Mouse (Mus musculus): ENCODE measurements at regions not wholly inside any gene's neighbourhood (a gene's known extent, or its start where the extent isn't known, plus 50 kb on each side); places are given as distances from the start of the nearest gene placed in this dataset.

GRCm38 (mm10) chrX:169450159-169450558, 130.0 kb upstream of the Hccs start:
- WGBS: 62% methylated on average over 3 of the region's 3 CpGs

DNA sequence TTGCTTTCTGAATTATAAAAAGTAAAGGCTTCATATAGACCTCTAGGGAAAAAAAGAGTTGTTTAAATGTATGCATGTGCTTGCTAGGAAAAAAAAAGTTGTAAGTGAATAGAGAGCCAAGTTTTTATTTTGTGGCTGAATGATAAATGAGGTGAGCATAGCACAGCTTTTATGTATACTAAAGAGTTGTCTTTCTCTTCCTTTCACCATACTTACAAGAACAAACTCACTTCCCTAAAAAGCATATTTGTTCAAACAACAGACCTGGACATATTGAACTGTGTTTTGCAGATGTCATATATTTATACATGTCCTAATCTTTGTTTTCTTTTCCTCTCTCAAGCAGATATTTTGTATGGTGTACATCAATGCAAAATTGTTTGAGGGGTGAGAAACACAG, 119.4 kb upstream of the Hccs start:
- ATAC-seq: no peak
- TF ChIP-seq CTCF (IDR thresholded peaks at IDR 0.05) (no peak), EP300 (IDR thresholded peaks at IDR 0.05) (no peak)
- no peak overlapping the region for H3K9ac ChIP-seq (replicated peaks; ENCODE audit: low read depth)
- DNase-seq (ENCODE audit: low spot score): no peak
- H3K27ac ChIP-seq (ENCODE audit: low read length): no peak overlapping the region
- no peak overlapping the region for H3K4me2 ChIP-seq (replicated peaks; ENCODE audit: low read depth, low read length)
- no peaks in the 10 kb centered on the region for H3K27me3 ChIP-seq (replicated peaks; ENCODE audit: insufficient read depth, low read length)
- no peaks in the 10 kb centered on the region for H3K4me1 ChIP-seq (ENCODE audit: insufficient read depth, low read depth, low read length)
- H3K4me3 ChIP-seq (ENCODE audit: low read depth, low read length): no peak overlapping the region
- H3K9me3 ChIP-seq (ENCODE audit: low read length): no peaks in the 10 kb centered on the region
- H3K36me3 ChIP-seq (ENCODE audit: insufficient read depth, low read length): no peaks in the 10 kb centered on the region

More at GRCm38 (mm10) chrX:169450159-169450558, 130.0 kb upstream of the Hccs start:
- H3K4me3 ChIP-seq (ENCODE audit: low read depth, low read length): no peak overlapping the region
- TF ChIP-seq CTCF (IDR thresholded peaks at IDR 0.05) (no peak), EP300 (IDR thresholded peaks at IDR 0.05) (no peak)
- H3K9me3 ChIP-seq (ENCODE audit: low read length): no peaks in the 10 kb centered on the region
- no peak overlapping the region for H3K27ac ChIP-seq (ENCODE audit: low read length)
- H3K27me3 ChIP-seq (replicated peaks; ENCODE audit: insufficient read depth, low read length): no peaks in the 10 kb centered on the region
- DNase-seq (ENCODE audit: low spot score) (no peak), ATAC-seq (no peak)
- no peaks in the 10 kb centered on the region for H3K4me1 ChIP-seq (ENCODE audit: insufficient read depth, low read depth, low read length)
- H3K4me2 ChIP-seq (replicated peaks; ENCODE audit: low read depth, low read length): no peak overlapping the region
- no peaks in the 10 kb centered on the region for H3K36me3 ChIP-seq (ENCODE audit: insufficient read depth, low read length)
- H3K9ac ChIP-seq (replicated peaks; ENCODE audit: low read depth): no peak overlapping the region

DNA sequence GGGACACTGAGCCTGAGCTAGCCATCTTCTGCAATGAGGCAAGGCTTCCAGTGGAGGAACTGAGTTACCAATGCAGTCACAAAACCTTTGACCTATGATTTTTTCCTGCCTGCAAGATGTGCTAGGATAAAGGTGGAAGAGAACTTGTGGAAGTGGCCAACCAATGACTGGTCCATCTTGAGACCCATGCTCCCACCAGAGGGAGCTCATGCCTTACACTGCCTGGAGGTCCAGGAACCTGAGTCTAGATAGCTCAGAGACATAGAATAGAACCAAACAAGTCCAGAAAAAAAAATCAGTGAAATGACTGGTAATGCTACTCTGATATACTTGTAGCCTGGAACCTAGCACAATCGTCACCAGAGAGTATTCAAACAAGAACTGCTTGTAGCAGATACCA, 118.5 kb upstream of the Hccs start:
- TF ChIP-seq CTCF (IDR thresholded peaks at IDR 0.05) (peak; percentile 48), EP300 (IDR thresholded peaks at IDR 0.05) (no peak)
- Histone ChIP-seq H3K4me2 (replicated peaks; ENCODE audit: low read depth, low read length) (no peak overlapping the region), H3K9me3 (ENCODE audit: low read length) (no peaks in the 10 kb centered on the region), H3K27ac (ENCODE audit: low read length) (no peak overlapping the region), H3K36me3 (ENCODE audit: insufficient read depth, low read length) (no peaks in the 10 kb centered on the region), H3K9ac (replicated peaks; ENCODE audit: low read depth) (no peak overlapping the region), H3K4me1 (ENCODE audit: insufficient read depth, low read depth, low read length) (no peaks in the 10 kb centered on the region), H3K4me3 (ENCODE audit: low read depth, low read length) (no peak overlapping the region), H3K27me3 (replicated peaks; ENCODE audit: insufficient read depth, low read length) (no peaks in the 10 kb centered on the region)
- no peak for ATAC-seq
- DNase-seq (ENCODE audit: low spot score): peak; percentile 9
- 62% methylated on average over 1 of the region's 1 CpGs for WGBS

GRCm38 (mm10) chrX:169433903-169434302, 113.7 kb upstream of the Hccs start:
- Histone ChIP-seq H3K27me3 (replicated peaks; ENCODE audit: insufficient read depth, low read length) (no peaks in the 10 kb centered on the region), H3K27ac (ENCODE audit: low read length) (no peak overlapping the region), H3K4me1 (ENCODE audit: insufficient read depth, low read depth, low read length) (no peaks in the 10 kb centered on the region), H3K4me3 (ENCODE audit: low read depth, low read length) (no peak overlapping the region), H3K9me3 (ENCODE audit: low read length) (no peaks in the 10 kb centered on the region), H3K4me2 (replicated peaks; ENCODE audit: low read depth, low read length) (no peak overlapping the region), H3K9ac (replicated peaks; ENCODE audit: low read depth) (no peak overlapping the region), H3K36me3 (ENCODE audit: insufficient read depth, low read length) (no peaks in the 10 kb centered on the region)
- TF ChIP-seq CTCF (IDR thresholded peaks at IDR 0.05) (no peak), EP300 (IDR thresholded peaks at IDR 0.05) (peak; percentile 30; the same call in 1 of the 2 replicates)
- DNase-seq (ENCODE audit: low spot score): peak; percentile 64
- no peak; the same call in 1 of the 2 replicates for ATAC-seq
- 76% methylated on average over 1 of the region's 1 CpGs for WGBS

DNA sequence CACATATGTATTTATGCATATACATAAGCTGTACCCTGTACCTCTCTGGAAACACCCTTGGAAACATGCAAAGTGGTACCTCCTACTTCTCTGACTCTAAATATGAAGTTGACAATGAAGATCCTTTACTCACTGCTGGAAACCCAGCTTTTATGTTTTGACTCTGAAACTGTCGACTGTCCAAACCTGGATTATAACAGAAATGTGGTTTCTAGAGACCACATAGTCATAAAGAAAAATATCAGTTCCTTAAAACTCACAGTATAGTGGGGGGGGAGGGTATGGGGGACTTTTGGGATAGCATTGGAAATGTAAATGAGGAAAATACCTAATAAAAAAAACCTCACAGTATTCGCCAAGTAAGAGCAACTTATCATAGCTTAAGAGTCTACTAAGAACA, 76.7 kb upstream of the Hccs start:
- no peak for DNase-seq (ENCODE audit: low spot score)
- H3K27ac ChIP-seq (ENCODE audit: low read length): no peak overlapping the region
- no peak overlapping the region for H3K9ac ChIP-seq (replicated peaks; ENCODE audit: low read depth)
- H3K4me3 ChIP-seq (ENCODE audit: low read depth, low read length): no peak overlapping the region
- ATAC-seq: no peak
- H3K36me3 ChIP-seq (ENCODE audit: insufficient read depth, low read length): no peaks in the 10 kb centered on the region
- TF ChIP-seq EP300 (IDR thresholded peaks at IDR 0.05) (no peak), CTCF (IDR thresholded peaks at IDR 0.05) (no peak)
- 62% methylated on average over 2 of the region's 2 CpGs for WGBS
- no peaks in the 10 kb centered on the region for H3K9me3 ChIP-seq (ENCODE audit: low read length)
- no peaks in the 10 kb centered on the region for H3K27me3 ChIP-seq (replicated peaks; ENCODE audit: insufficient read depth, low read length)
- no peak overlapping the region for H3K4me2 ChIP-seq (replicated peaks; ENCODE audit: low read depth, low read length)
- H3K4me1 ChIP-seq (ENCODE audit: insufficient read depth, low read depth, low read length): no peaks in the 10 kb centered on the region

GRCm38 (mm10) chrX:169386640-169387039, 66.5 kb upstream of the Hccs start:
- Histone ChIP-seq H3K9ac (replicated peaks; ENCODE audit: low read depth) (no peak overlapping the region), H3K4me2 (replicated peaks; ENCODE audit: low read depth, low read length) (no peak overlapping the region), H3K36me3 (ENCODE audit: insufficient read depth, low read length) (no peaks in the 10 kb centered on the region), H3K4me3 (ENCODE audit: low read depth, low read length) (no peak overlapping the region), H3K9me3 (ENCODE audit: low read length) (no peaks in the 10 kb centered on the region), H3K27me3 (replicated peaks; ENCODE audit: insufficient read depth, low read length) (no peaks in the 10 kb centered on the region), H3K4me1 (ENCODE audit: insufficient read depth, low read depth, low read length) (no peaks in the 10 kb centered on the region), H3K27ac (ENCODE audit: low read length) (no peak overlapping the region)
- ATAC-seq (no peak), DNase-seq (ENCODE audit: low spot score) (no peak)
- no peak for TF ChIP-seq CTCF (IDR thresholded peaks at IDR 0.05)
- no peak for TF ChIP-seq EP300 (IDR thresholded peaks at IDR 0.05)
